Mouse (Mus musculus): ENCODE data around the gene Dync1i2.

GRCm38 (mm10) chr2:71269332-71269731 lies 57.8 kb downstream of the Dync1i2 start:
- TF ChIP-seq CTCF (IDR thresholded peaks at IDR 0.05; ENCODE audit: borderline replicate concordance, insufficient read depth, low read depth, low read length) = no peak
- TF ChIP-seq POLR2A (IDR thresholded peaks at IDR 0.05; ENCODE audit: borderline replicate concordance, insufficient read depth, low read length) = no peak
